Mouse (Mus musculus) lung, adult 2 months (tissue): ENCODE measurements around the gene A2ml1. TPM values are rescaled to one million over a fixed set of nuclear protein-coding genes. Genes with fewer than 3 reads are reported as not detected.

Source experiments
- DNase-seq: peaks from one replicate; pipeline ENCODE4 v3.0.0; 2022
- H3K4me1 ChIP-seq: fragments of 200-500 bp; 2 replicates; pipeline ENCODE4 v1.6.1; 2011; ENCODE audit warnings: low read length; ENCODE audit not compliant: control insufficient read depth, insufficient read depth
- H3K4me3 ChIP-seq: fragments of 200-500 bp; replicated peaks from 2 replicates; pipeline ENCODE3; 2011; ENCODE audit warnings: low read depth, mild to moderate bottlenecking, control low read depth, low read length; ENCODE audit errors: extremely low read depth
- CTCF ChIP-seq: fragments of 200-500 bp; IDR thresholded peaks from 2 replicates; pipeline ENCODE4 v1.5.1; 2011; ENCODE audit warnings: mild to moderate bottlenecking, low read length, control low read depth; ENCODE audit not compliant: insufficient read depth
- POLR2A ChIP-seq: fragments of 200-500 bp; IDR thresholded peaks from 2 replicates; pipeline ENCODE4 v1.6.1; 2011; ENCODE audit warnings: low read depth, mild to moderate bottlenecking, control low read depth, low read length, borderline replicate concordance; ENCODE audit errors: extremely low read depth
- WGBS: fragments of 180-500 bp; shearing (Covaris S2); methylation state at CpG from one replicate; pipeline ENCODE4 v1.1.7; 2018; 5-methylcytosine and 5-hydroxymethylcytosine counted together
- polyA plus RNA-seq: library from polyadenylated mRNA; depleted of rRNA; stranded (reverse); fragments of >200 nt; gene quantifications from 2 replicates; pipeline ENCODE4 v1.2.3, GENCODE M21; 2012

The A2ml1 gene
- polyA plus RNA-seq, 1 experiment: 5.1 TPM

DNA sequence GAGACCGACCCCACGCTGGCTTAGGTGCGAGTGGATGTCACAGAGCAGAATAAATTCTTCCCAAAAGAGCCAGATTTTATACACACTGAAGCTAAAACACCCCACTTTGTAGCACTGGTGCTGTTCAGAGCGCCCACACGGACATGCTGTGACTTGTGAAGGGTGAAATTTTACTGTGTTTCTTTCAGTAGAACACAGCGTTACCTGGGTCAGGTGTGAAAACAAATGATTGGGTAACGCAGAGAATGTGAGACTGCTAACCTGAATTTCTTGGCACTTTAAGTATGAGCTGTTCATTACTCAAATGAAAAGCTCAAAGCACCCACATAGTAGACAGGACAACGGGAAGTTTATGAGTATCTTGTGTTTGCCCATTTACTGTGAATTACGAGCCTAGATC lies 4.1 kb downstream of the A2ml1 start:
- TF ChIP-seq POLR2A (no peak), CTCF (no peak)
- Histone ChIP-seq H3K4me3 (no peak overlapping the region), H3K4me1 (no peaks in the 10 kb centered on the region)
- DNase-seq: no peak
- WGBS: 67% methylated on average over 9 of the region's 9 CpGs

DNA sequence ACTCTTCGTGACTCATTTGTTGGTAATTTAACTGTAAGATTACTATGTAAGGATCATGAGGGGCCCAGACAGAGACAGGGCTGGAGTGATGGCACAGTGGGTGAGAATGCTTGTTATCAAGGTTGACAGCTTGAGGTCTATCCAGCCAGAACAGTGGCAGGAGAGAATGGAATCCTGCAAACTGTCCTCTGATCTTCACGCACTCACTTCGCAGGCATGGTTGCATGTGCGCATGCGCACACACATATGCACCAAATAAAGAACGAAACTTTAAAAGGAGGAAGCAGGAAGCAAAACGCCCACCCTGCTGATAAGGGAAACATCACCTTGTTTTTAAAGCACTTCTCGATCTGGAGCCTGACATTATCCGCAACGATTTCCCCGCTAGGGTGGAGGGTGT lies 14.8 kb downstream of the A2ml1 start:
- TF ChIP-seq POLR2A: no peak
- no peak for TF ChIP-seq CTCF
- Histone ChIP-seq H3K4me1 (no peaks in the 10 kb centered on the region), H3K4me3 (no peak overlapping the region)
- WGBS: 86% methylated on average over 11 of the region's 11 CpGs
- DNase-seq: no peak

DNA sequence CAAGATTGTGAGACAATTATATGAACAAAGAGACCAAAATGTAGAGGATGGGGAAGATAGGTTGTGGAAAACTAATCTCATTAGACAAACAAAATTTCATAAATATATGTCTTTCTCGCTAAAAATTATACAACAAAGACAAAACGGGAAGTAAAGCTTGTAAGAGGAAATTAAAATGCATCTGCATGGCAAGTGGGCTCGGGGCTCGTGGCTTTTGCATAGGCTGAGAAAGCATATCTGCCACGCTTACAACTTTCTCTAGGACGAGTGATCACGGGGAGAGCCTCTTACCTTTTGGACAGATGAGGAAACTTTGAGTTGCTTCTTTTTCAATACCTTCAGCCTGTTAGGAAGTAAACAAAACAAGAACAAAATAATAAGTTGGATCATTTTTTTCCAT lies 27.4 kb downstream of the A2ml1 start:
- Histone ChIP-seq H3K4me3 (no peak overlapping the region), H3K4me1 (no peaks in the 10 kb centered on the region)
- DNase-seq: no peak
- TF ChIP-seq CTCF (no peak), POLR2A (no peak)
- WGBS: 74% methylated on average over 7 of the region's 7 CpGs

DNA sequence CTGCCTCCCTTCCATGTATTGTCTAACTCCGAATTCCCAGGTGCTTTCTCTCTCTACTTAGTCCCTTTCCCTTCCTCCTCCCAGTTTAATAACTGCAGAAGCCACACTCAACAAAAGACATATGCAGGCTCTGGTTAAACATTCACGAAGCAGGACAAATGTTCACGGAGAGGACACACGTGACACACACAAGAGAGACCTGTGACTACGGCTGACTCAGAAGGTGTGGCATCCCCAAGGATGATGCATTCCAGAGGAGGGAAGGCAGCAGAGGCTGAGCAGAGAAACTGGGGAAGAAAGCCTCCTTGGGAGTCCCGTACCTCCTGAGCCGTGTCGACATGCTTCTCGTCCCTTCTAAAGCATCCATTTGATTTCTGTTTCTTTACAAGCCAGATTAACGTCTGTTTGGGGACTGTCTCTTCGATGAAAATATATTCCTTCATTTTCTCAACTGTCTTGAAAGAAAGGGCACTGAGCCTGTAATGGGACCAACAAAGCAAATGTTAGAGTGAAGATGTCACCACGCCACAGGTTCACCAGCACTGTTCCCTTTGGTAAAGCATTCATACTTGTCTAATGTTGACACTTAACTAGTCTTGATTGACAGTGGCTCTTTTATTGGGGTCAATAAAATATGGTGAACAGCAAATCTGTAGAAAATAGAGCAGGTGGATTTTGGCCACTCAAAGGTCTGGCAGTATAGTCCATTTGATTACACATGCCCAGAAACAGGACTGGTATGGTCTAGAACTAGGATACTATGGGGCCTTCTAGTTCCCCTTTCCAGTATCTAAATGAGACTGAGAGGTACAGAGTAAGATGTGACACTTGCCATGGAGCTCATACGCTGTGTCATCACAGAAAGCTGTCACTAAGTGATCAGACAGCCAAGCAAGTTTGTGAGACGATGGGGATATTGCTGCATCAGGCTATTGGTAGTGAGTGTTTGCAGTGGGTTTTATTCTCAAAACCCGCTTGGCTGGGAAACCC lies 31.6 kb downstream of the A2ml1 start:
- DNase-seq: no peak
- Histone ChIP-seq H3K4me3 (no peak overlapping the region), H3K4me1 (no peaks in the 10 kb centered on the region)
- TF ChIP-seq POLR2A (no peak), CTCF (no peak)
- WGBS: 73% methylated on average over 15 of the region's 15 CpGs

DNA sequence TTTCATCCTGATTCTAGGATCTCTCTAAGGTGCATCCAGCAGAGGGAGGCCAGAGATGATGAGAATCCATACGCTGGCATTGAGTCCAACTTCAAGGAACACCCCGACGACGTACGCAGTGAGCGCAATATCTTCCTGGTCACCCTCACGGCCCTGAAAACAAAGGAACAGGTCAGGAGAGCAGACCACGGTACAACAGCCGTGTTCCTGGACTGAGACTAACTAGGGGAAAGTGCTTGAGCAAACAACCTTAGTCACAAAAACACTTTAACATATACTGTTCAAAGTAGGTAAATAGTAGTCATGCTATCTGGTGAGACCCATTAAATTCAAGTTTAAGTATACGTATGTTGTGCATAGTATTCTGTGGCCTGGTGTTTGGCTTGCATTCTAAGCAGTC lies 32.9 kb downstream of the A2ml1 start:
- WGBS: 70% methylated on average over 10 of the region's 10 CpGs
- no peaks in the 10 kb centered on the region for H3K4me1 ChIP-seq
- TF ChIP-seq POLR2A (no peak), CTCF (no peak)
- no peak for DNase-seq
- H3K4me3 ChIP-seq: no peak overlapping the region

DNA sequence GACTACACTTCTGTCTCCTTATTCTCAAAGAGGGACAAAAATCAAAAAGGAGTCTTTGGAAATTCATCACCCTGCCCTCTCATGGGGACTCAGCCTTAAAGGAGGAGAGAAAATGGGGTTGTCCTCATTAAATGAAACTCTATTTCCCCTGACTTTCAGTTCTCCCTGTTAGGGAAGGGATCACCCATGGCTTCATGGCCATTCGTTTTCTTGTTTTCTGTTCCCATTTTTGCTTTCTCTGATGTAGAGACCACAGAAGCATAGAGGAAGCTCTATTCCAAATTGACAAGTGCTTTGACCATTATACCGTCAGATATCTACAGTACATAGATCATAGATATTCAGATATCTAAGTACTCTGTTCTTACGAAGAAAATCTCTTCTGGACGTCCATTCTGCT lies 36.0 kb downstream of the A2ml1 start:
- Histone ChIP-seq H3K4me3 (no peak overlapping the region), H3K4me1 (no peaks in the 10 kb centered on the region)
- no peak for DNase-seq
- WGBS: 79% methylated on average over 4 of the region's 4 CpGs
- TF ChIP-seq CTCF (no peak), POLR2A (no peak)

DNA sequence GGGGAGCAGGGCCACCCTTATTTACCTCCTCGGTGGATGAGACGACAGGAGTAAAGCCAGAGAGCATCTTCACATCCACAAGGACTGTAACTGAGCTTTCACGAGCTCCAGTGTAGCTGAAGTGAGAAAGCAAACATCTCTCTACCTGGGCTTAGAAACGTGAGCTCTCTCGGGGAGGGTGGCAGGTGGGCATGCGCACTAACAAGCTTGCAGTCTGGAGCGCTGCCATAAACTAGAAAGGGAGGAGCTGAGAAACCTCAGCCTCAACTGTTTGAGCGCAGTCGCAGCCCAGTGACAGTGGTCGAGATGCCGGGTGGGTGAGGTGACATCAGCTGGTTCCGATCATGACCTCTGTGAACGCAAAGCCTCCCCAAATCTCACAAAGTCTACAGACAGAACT lies 38.2 kb downstream of the A2ml1 start:
- DNase-seq: peak; percentile 46
- H3K4me3 ChIP-seq: no peak overlapping the region
- 57% methylated on average over 13 of the region's 13 CpGs for WGBS
- TF ChIP-seq POLR2A: no peak
- TF ChIP-seq CTCF: no peak
- H3K4me1 ChIP-seq: no peaks in the 10 kb centered on the region

DNA sequence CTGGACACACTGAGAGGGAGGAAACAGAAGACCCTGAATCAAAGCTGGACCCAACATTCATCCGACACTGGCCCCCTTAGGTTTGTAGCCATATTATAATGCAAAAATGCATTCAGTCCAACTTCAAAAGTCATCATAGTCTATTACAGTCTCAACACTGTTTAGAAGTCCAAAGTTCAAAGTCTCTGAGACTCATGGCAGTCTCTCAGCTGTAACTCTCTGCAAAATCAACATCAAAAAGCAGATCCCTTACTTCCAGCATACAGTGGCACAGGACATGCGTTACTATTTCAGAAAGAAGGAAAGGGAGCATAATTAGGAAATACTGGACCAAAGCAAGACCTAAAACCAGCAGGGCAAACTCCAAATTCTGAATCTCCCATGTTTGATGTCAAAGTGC lies 46.2 kb downstream of the A2ml1 start:
- 92% methylated on average over 2 of the region's 2 CpGs for WGBS
- H3K4me3 ChIP-seq: no peak overlapping the region
- no peaks in the 10 kb centered on the region for H3K4me1 ChIP-seq
- TF ChIP-seq POLR2A (no peak), CTCF (no peak)
- DNase-seq: no peak

DNA sequence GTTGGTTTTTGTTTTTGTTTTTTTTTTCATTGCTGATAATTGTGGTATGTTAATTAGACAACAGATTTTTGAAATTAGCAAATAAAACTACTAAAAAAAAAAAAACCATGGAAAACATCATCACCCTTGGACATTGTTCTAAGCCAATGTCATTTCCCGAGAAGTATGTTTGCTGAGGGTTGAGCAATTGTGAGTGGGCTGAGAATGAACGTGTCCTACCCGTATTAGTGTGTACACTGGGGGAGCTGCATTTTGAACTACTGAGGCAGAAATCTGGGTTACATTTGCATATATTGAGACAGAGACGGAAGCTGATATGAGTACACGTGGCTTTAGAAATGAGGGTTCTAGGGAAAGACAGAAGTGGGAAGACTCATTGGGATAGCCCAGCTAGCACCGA lies 48.1 kb downstream of the A2ml1 start:
- 69% methylated on average over 6 of the region's 6 CpGs for WGBS
- no peak for DNase-seq
- Histone ChIP-seq H3K4me3 (no peak overlapping the region), H3K4me1 (no peaks in the 10 kb centered on the region)
- TF ChIP-seq CTCF: no peak
- no peak for TF ChIP-seq POLR2A

DNA sequence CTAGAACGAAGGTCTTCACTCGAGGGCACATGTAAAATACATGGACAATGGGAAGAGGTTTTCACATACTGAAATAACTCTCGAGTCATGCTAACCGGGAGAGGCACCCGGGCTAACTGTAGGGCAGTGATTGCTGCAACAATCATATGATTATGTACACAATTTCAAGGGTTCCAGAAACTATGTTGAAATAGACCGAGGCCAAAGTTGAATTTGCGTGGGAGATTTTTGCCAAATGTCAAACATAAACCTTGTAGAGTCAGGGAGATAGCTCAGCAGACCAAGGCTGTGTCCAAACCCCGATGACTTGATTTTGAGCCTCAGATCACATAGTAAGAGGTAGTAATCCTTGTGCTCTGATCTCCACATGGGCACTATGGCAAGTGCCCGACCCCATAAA lies 48.7 kb downstream of the A2ml1 start:
- 55% methylated on average over 9 of the region's 9 CpGs for WGBS

More for the DNA sequence above, 48.7 kb downstream of the A2ml1 start:
- H3K4me1 ChIP-seq: no peaks in the 10 kb centered on the region
- H3K4me3 ChIP-seq: no peak overlapping the region
- peak; percentile 20 for DNase-seq
- no peak for TF ChIP-seq CTCF
